Mouse (Mus musculus): ENCODE data around the gene Rapgef3.

GRCm38 (mm10) chr15:97745331-97745730 lies 22.4 kb downstream of the Rapgef3 start:
- TF ChIP-seq NELFE (IDR thresholded peaks at IDR 0.05; ENCODE audit: low read depth, low read length) = no peak
- TF ChIP-seq CTCF (conservative IDR thresholded peaks at IDR 0.05 in 1 of 2, IDR thresholded peaks at IDR 0.05 in 1 of 2; ENCODE audit: low read depth in 2 of 2, low read length in 2 of 2) = no peak
- TF ChIP-seq POLR2A (IDR thresholded peaks at IDR 0.05; ENCODE audit: low read depth, low read length) = no peak
- TF ChIP-seq SIN3A (IDR thresholded peaks at IDR 0.05; ENCODE audit: low read length) = no peak
- no peak for TF ChIP-seq E2F4 (IDR thresholded peaks at IDR 0.05; ENCODE audit: insufficient replicate concordance, low read depth, low read length)
- no peak for TF ChIP-seq GABPA (IDR thresholded peaks at IDR 0.05; ENCODE audit: insufficient replicate concordance, low read depth, low read length)
- no peak for TF ChIP-seq USF2 (conservative IDR thresholded peaks at IDR 0.05; ENCODE audit: low read depth, low read length)
- no peak for TF ChIP-seq HCFC1 (IDR thresholded peaks at IDR 0.05; ENCODE audit: low read depth, low read length)
